Mouse (Mus musculus): ENCODE data around the gene Mansc1. TPM values are rescaled to one million over a fixed set of nuclear protein-coding genes. Genes with fewer than 3 reads are reported as not detected.

The Mansc1 gene
- total and polyA plus RNA-seq, 2 experiments from 2014 or later, result 7.4 to 17.0 TPM

- Histone ChIP-seq H3K9ac (replicated peaks; ENCODE audit: low read depth, low read length) (no peak overlapping the region), H3K4me2 (ENCODE audit: low read depth, low read length) (peak overlapping the region; percentile 14; the same call in 1 of the 2 replicates), H3K9me3 (replicated peaks; ENCODE audit: control insufficient read depth, low read length) (no peaks in the 10 kb centered on the region), H3K27ac (ENCODE audit: low read depth) (peak overlapping the region; percentile 78), H3K4me1 (ENCODE audit: control insufficient read depth, insufficient read depth) (peaks cover 25% of the 10 kb centered on the region), H3K4me3 (ENCODE audit: low read depth, low read length) (no peak overlapping the region), H3K36me3 (replicated peaks; ENCODE audit: control insufficient read depth, insufficient read depth, low read length) (no peaks in the 10 kb centered on the region), H3K27me3 (ENCODE audit: control insufficient read depth, insufficient read depth, low read length) (no peaks in the 10 kb centered on the region)
- no peak for TF ChIP-seq EP300 (IDR thresholded peaks at IDR 0.05; ENCODE audit: low read depth)
- TF ChIP-seq CTCF (IDR thresholded peaks at IDR 0.05; ENCODE audit: low read depth), result no peak
- 21% methylated on average over 4 of the region's 4 CpGs for WGBS
- peak; percentile 88 for DNase-seq (ENCODE audit: low spot score)
- peak; percentile 87 for ATAC-seq (ENCODE audit: insufficient read depth, low read depth)
Measured at GRCm38 (mm10) chr6:134670881-134671411, 38.7 kb upstream of the Mansc1 start.

GRCm38 (mm10) chr6:134669179-134669865 is 37.0 kb upstream of the Mansc1 start:
- 72% methylated on average over 6 of the region's 6 CpGs for WGBS
- Histone ChIP-seq H3K9ac (replicated peaks; ENCODE audit: low read depth, low read length) (no peak overlapping the region), H3K4me1 (ENCODE audit: control insufficient read depth, insufficient read depth) (peaks cover 25% of the 10 kb centered on the region), H3K4me3 (ENCODE audit: low read depth, low read length) (no peak overlapping the region), H3K27ac (ENCODE audit: low read depth) (peak overlapping the region; percentile 2; the same call in 1 of the 2 replicates), H3K36me3 (replicated peaks; ENCODE audit: control insufficient read depth, insufficient read depth, low read length) (no peaks in the 10 kb centered on the region), H3K9me3 (replicated peaks; ENCODE audit: control insufficient read depth, low read length) (no peaks in the 10 kb centered on the region), H3K4me2 (ENCODE audit: low read depth, low read length) (no peak overlapping the region), H3K27me3 (ENCODE audit: control insufficient read depth, insufficient read depth, low read length) (no peaks in the 10 kb centered on the region)
- no peak for TF ChIP-seq CTCF (IDR thresholded peaks at IDR 0.05; ENCODE audit: low read depth)
- TF ChIP-seq EP300 (IDR thresholded peaks at IDR 0.05; ENCODE audit: low read depth), result no peak
- DNase-seq (ENCODE audit: low spot score), result no peak
- ATAC-seq (ENCODE audit: insufficient read depth, low read depth), result no peak

- no peaks in the 10 kb centered on the region for H3K27me3 ChIP-seq (ENCODE audit: control insufficient read depth, insufficient read depth, low read length)
- H3K4me2 ChIP-seq (ENCODE audit: low read depth, low read length), result no peak overlapping the region
- ATAC-seq (ENCODE audit: insufficient read depth, low read depth), result no peak
- H3K4me1 ChIP-seq (ENCODE audit: control insufficient read depth, insufficient read depth), result peaks cover 25% of the 10 kb centered on the region
- H3K4me3 ChIP-seq (ENCODE audit: low read depth, low read length), result no peak overlapping the region
- no peaks in the 10 kb centered on the region for H3K36me3 ChIP-seq (replicated peaks; ENCODE audit: control insufficient read depth, insufficient read depth, low read length)
- no peak for DNase-seq (ENCODE audit: low spot score)
- no peak for TF ChIP-seq CTCF (IDR thresholded peaks at IDR 0.05; ENCODE audit: low read depth)
- no peak for TF ChIP-seq EP300 (IDR thresholded peaks at IDR 0.05; ENCODE audit: low read depth)
- no peaks in the 10 kb centered on the region for H3K9me3 ChIP-seq (replicated peaks; ENCODE audit: control insufficient read depth, low read length)
- H3K9ac ChIP-seq (replicated peaks; ENCODE audit: low read depth, low read length), result no peak overlapping the region
- WGBS, result 80% methylated on average over 2 of the region's 2 CpGs
- H3K27ac ChIP-seq (ENCODE audit: low read depth), result peak overlapping the region; percentile 2; the same call in 1 of the 2 replicates
Measured at GRCm38 (mm10) chr6:134668519-134668918, 36.2 kb upstream of the Mansc1 start.

GRCm38 (mm10) chr6:134665817-134666216 is 33.5 kb upstream of the Mansc1 start:
- no peak overlapping the region for H3K4me3 ChIP-seq (ENCODE audit: low read depth, low read length)
- no peak overlapping the region for H3K27ac ChIP-seq (ENCODE audit: low read depth)
- peaks cover 10% of the 10 kb centered on the region for H3K4me1 ChIP-seq (ENCODE audit: control insufficient read depth, insufficient read depth)
- ATAC-seq (ENCODE audit: insufficient read depth, low read depth) (no peak), DNase-seq (ENCODE audit: low spot score) (no peak)
- no peak overlapping the region for H3K9ac ChIP-seq (replicated peaks; ENCODE audit: low read depth, low read length)
- no peaks in the 10 kb centered on the region for H3K27me3 ChIP-seq (ENCODE audit: control insufficient read depth, insufficient read depth, low read length)
- TF ChIP-seq EP300 (IDR thresholded peaks at IDR 0.05; ENCODE audit: low read depth) (no peak), CTCF (IDR thresholded peaks at IDR 0.05; ENCODE audit: low read depth) (no peak)
- no peaks in the 10 kb centered on the region for H3K9me3 ChIP-seq (replicated peaks; ENCODE audit: control insufficient read depth, low read length)
- 65% methylated on average over 9 of the region's 9 CpGs for WGBS
- no peak overlapping the region for H3K4me2 ChIP-seq (ENCODE audit: low read depth, low read length)
- no peaks in the 10 kb centered on the region for H3K36me3 ChIP-seq (replicated peaks; ENCODE audit: control insufficient read depth, insufficient read depth, low read length)

GRCm38 (mm10) chr6:134664573-134664972 is 32.3 kb upstream of the Mansc1 start:
- Histone ChIP-seq H3K4me3 (ENCODE audit: low read depth, low read length) (no peak overlapping the region), H3K27ac (ENCODE audit: low read depth) (no peak overlapping the region), H3K9ac (replicated peaks; ENCODE audit: low read depth, low read length) (no peak overlapping the region), H3K36me3 (replicated peaks; ENCODE audit: control insufficient read depth, insufficient read depth, low read length) (no peaks in the 10 kb centered on the region), H3K4me2 (ENCODE audit: low read depth, low read length) (no peak overlapping the region), H3K9me3 (replicated peaks; ENCODE audit: control insufficient read depth, low read length) (no peaks in the 10 kb centered on the region), H3K27me3 (ENCODE audit: control insufficient read depth, insufficient read depth, low read length) (no peaks in the 10 kb centered on the region), H3K4me1 (ENCODE audit: control insufficient read depth, insufficient read depth) (peaks cover 7% of the 10 kb centered on the region; the same call in 1 of the 2 replicates)
- WGBS, result 63% methylated on average over 5 of the region's 5 CpGs
- DNase-seq (ENCODE audit: low spot score) (no peak), ATAC-seq (ENCODE audit: insufficient read depth, low read depth) (no peak)
- TF ChIP-seq EP300 (IDR thresholded peaks at IDR 0.05; ENCODE audit: low read depth) (no peak), CTCF (IDR thresholded peaks at IDR 0.05; ENCODE audit: low read depth) (no peak)

Measured in heart, postnatal 0 days (tissue).